Mouse (Mus musculus) embryo, embryonic 9.5 days (tissue): ENCODE measurements around the gene Klk5.

Source experiments
- DNase-seq: peaks from one replicate; pipeline ENCODE4 v3.0.0-alpha.2; 2017; ENCODE audit errors: extremely low spot score

Gene Klk5

DNA sequence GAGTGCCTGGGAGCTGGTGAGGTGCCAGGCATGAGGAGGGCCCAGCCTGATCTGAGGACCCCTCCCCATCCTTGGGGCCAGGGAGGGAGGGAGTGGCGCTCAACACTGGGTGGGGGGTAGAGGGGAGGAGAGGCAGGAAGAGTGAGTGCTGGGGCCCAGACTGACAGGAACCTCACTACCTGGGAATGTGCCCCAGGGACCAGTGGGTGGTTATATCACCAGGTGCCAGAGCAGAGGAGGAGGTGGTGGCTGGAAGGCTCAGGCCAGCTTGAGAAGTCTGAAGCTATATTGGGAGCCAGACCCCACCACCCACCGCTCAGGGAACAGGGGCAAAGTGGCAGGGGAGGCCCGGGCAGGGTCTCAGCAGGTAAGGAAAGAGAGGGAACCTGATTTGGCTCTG, at the start of gene Klk5:
Klk5 (plus strand) TSS at position 271 of the 400 bp plus-strand sequence.
- DNase-seq, result no peak

DNA sequence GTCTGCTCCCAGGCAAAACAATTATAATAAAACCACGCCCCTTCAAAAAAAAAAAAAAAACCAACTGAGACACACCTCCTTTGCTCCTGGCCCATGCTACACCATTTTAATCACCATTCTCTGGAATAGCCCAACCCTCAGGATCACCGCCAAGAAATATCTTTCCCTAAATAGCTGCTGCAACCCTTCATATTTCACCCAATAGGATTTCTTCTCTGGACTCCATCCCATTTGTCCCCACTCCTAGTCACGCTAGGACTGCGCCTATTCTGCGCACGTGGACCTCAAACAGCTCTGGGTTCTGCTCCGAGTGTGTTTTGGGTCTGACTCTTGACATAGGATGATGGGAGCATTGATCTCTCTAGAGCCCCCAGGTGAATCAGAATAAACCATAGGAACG, 45.4 kb upstream of the Klk5 start:
- DNase-seq, result no peak

DNA sequence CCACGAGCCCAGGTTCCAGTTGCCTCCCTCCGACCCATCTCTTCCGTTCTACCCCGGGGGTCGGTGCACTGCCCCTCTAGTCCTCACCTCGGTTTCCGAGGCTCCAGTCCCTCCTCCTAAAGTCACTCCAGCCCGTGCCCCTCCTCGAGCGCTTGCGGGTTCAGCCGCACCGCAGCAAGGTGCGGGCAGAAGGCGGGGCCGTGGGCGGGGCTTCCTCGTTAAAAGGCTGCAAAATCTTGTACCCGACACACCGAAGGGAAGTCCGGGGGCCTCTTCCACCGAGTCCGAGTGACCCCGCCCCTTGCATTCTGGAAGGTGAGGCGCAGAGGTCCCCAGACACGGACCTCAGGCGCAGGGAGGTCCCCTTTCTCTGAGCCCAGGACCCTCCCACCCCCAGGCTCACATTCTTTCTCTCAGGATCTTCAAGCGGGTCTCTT, 44.4 kb upstream of the Klk5 start, which contains the start of gene Klk8:
Klk8 (plus strand) TSS at position 245 of the 437 bp plus-strand sequence.
- peak; percentile 39 for DNase-seq

GRCm38 (mm10) chr7:43797844-43798462, 43.8 kb upstream of the Klk5 start:
- DNase-seq, result no peak

GRCm38 (mm10) chr7:43799876-43800275, 41.9 kb upstream of the Klk5 start:
- DNase-seq, result no peak

- DNase-seq, result no peak
Observed at GRCm38 (mm10) chr7:43810994-43811393, 30.8 kb upstream of the Klk5 start, which contains the start of gene Klk7. TSS of gene Klk7 (plus strand) at chr7:43811294.

DNA sequence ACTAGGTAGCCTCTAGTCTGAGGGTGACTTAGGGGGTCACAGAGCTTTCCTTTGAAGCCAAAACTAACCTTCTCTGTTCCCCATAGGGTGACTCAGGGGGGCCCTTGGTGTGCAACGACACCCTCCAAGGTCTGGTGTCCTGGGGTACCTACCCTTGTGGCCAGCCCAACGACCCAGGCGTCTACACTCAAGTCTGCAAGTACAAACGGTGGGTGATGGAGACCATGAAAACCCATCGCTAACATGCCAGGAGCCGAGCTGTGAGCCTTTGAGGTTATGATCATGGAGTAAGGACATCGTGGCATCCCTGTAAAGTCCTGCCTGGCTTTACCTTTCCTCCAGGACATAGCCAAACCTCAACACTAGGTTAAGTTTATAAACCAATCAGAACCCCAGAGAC, 26.6 kb upstream of the Klk5 start:
- DNase-seq, result no peak

DNA sequence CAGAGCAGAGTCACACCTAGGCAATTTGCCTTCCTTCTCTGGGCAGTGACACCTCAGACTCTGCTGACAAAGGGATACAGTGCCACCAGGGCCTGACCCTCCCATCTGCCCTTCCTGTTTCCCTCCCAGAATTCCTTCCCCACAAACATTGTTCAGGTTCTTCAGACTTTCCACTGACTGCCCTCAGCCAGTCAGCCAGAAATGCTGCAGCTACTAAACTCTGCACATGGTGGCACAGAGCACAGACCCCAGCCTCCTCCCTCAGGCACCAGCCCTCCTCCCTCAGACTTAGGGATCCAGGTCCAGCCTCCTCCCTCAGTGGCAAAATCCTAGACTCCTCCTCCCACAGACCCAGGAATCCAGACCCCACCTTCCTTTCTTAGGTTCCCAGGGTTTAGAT, 25.0 kb upstream of the Klk5 start:
- no peak for DNase-seq

- DNase-seq, result no peak
Observed at GRCm38 (mm10) chr7:43821581-43821980, 20.2 kb upstream of the Klk5 start.

GRCm38 (mm10) chr7:43824199-43824598, 17.6 kb upstream of the Klk5 start, which contains the start of gene Klk6:
TSS of gene Klk6 (plus strand) at chr7:43824499.
- DNase-seq, result no peak

DNA sequence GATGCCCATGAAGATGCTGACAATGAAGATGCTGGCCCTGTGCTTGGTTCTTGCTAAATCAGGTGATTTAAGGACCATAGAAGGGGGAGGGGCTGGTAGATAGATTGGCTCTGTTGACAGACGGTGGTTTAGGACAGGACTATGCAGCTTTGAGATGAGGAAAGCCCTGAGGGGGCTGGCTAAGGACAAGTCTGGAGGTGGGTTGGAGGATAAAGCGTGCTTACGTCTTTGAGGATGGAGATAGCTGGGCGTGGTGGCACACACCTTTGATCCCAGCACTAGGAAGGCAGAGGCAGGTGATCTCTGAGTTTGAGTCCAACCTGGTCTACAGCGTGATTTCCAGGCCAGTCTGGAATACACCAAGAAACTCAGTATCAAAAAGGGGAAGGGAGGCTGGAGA, 15.7 kb upstream of the Klk5 start:
- DNase-seq, result no peak

DNA sequence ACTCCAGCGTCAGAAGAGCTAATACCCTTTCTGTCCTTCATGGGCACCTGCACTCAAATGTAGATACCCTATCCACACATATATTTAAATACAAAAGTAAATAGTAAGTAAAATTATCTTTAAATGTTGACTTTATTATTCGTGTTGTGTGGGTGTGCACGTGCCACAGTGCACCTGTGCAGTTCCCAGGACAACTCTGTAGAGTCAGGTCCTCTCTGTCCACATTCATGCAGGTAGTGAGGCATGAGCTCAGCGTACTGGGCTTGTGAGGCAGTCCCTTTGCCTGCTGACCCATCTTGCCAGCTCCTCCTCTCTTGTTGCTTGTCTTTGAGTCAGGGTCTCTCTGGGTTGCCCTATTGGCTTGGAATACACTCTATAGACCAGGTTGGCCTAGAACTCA, 14.1 kb upstream of the Klk5 start:
- DNase-seq, result no peak

DNA sequence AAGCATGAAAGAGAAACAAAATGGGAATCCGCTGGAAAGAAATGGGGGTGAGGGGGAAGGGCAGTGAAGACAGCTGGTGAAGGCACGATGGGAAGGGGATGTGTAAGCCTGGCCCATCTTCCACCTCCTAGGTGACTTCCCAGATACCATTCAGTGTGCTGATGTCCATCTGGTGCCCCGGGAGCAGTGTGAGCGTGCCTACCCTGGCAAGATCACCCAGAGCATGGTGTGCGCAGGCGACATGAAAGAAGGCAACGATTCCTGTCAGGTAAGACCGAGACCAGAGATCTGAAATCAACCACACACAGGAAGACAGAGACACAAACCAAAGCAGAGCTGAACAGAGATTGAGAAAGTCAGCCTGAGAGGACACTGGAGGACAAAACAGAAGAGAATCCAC, 12.8 kb upstream of the Klk5 start:
- no peak for DNase-seq

DNA sequence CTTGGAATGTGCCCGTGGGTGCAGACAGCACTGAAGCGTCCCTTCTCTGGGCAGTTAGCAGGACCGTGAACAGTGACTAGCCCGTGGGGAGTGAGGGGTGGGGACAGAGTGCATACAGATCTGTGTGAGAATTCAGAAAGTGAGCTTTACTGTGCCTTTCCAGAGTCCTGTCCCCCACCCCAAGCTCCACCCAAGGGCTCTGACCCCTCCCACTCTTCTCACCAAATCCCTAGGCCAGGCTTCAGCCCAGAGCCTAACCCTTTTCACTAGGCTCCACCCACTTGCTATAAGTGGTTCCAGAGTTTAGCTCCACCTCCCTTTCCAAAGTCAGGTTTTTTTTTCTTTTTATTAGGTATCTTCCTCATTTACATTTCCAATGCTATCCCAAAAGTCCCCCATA, 2.0 kb downstream of the Klk5 start:
- no peak for DNase-seq

GRCm38 (mm10) chr7:43851616-43852015, 9.8 kb downstream of the Klk5 start:
- DNase-seq, result no peak

GRCm38 (mm10) chr7:43854642-43855380, 13.0 kb downstream of the Klk5 start:
- DNase-seq, result no peak

- DNase-seq, result no peak
Observed at GRCm38 (mm10) chr7:43855709-43856108, 13.9 kb downstream of the Klk5 start.

DNA sequence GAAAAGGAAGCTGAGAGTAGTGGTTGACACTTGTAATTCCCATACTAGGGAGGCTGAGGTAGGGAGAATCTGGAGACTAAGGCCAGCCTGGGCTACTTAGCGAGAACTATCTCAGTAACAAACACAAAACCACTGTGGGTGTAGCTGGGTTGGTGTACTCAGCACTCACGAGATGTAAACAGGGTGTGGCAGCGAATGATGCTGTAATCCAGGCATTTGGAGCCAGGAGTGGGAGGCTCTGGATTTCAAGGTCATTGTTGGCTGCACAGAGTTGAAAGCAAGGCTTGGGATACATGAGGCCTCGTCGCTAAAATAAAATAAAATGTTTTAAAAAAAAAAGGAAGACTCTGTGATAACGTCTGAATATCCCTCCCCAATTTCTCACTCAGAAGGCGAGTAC, 14.5 kb downstream of the Klk5 start:
- DNase-seq, result no peak

- DNase-seq, result no peak
Observed at GRCm38 (mm10) chr7:43857501-43857900, 15.7 kb downstream of the Klk5 start.

- no peak for DNase-seq
Observed at GRCm38 (mm10) chr7:43860411-43860810, 18.6 kb downstream of the Klk5 start.

DNA sequence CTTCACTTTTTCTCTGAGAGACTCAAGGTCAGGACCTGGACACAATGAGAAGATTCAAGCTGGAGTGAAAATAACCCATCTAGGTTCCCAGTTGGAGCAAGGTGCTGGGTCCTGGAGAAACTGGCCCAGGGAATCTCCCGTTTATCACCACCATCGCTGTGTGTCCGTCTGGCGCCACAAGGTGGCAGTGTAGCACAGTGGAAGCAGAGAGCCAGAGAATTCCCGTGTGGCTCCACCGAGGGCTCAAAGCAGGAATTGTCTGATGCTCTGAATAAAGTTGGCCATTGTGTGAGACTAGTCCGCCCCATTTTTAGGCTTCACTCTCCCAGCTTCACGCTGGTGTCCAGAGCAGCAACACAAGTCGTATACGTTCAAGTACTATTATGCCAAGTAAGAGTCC, 31.5 kb downstream of the Klk5 start:
- DNase-seq, result peak; percentile 82

DNA sequence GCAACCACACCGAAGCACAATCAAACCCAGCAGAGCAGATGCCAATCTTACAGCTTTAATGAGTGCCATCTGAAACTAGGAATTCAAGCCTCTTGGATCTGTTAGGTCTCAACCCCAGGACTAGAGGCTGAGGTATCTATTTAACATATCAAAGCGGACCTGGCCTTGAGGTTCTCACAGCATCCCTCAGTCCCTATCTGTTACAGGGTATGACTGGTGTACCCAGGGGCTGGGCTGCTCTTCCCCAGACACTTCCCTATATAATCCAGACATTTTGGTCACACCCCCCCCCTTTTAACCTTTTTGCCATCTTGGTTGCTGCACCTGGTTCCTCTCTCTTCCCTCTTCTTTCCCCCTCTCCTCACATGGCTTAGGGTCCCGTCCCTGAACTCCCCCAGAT, 31.9 kb downstream of the Klk5 start:
- DNase-seq, result no peak

- no peak for DNase-seq
Observed at GRCm38 (mm10) chr7:43874868-43875375, 33.2 kb downstream of the Klk5 start.
